Mouse (Mus musculus) ES-E14 (cell line): Measurements from ENCODE around the gene H1f0. TPM values are rescaled to one million over a fixed set of nuclear protein-coding genes. Genes with fewer than 3 reads are reported as not detected.

Source experiments
- DNase-seq: peaks from one replicate; pipeline ENCODE4 v3.0.0-alpha.2; 2013; ENCODE audit warnings: low read depth, low spot score
- H3K27ac ChIP-seq: 2 replicates; pipeline ENCODE4 v1.5.1; 2012; ENCODE audit warnings: low read depth, mild to moderate bottlenecking, low read length, moderate library complexity, mixed read lengths; ENCODE audit not compliant: poor library complexity, insufficient read depth, severe bottlenecking
- H3K36me3 ChIP-seq: 2 replicates; pipeline ENCODE4 v1.6.1; 2012; ENCODE audit warnings: mild to moderate bottlenecking, low read length, moderate library complexity, mixed read lengths; ENCODE audit not compliant: control insufficient read depth, poor library complexity, insufficient read depth, severe bottlenecking
- H3K4me1 ChIP-seq, 2 experiments: fragments of 150-350 bp in 1 of 2; sonication (generic) in 1 of 2; 2 replicates each; pipeline ENCODE4 v1.6.1; 2012; ENCODE audit warnings: low read length in 2 of 2, mild to moderate bottlenecking in 1 of 2, mixed read lengths in 1 of 2; ENCODE audit not compliant: control insufficient read depth in 2 of 2, insufficient read depth in 2 of 2, poor library complexity in 1 of 2
- H3K4me3 ChIP-seq, 2 experiments: fragments of 150-350 bp in 1 of 2; sonication (generic) in 1 of 2; 2 replicates each; pipeline ENCODE4 v1.5.1; 2012; ENCODE audit warnings: low read length in 2 of 2, low read depth in 1 of 2, mild to moderate bottlenecking in 1 of 2, mixed read lengths in 1 of 2; ENCODE audit not compliant: insufficient read depth in 1 of 2, poor library complexity in 1 of 2, severe bottlenecking in 1 of 2
- H3K9ac ChIP-seq: 2 replicates; pipeline ENCODE4 v1.6.1; 2012; ENCODE audit warnings: low read depth, mild to moderate bottlenecking, low read length, mixed read lengths; ENCODE audit not compliant: poor library complexity, insufficient read depth, severe bottlenecking
- H3K9me3 ChIP-seq: fragments of 150-350 bp; sonication (generic); 2 replicates; pipeline ENCODE4 v1.6.1; 2012; ENCODE audit warnings: low read depth, mild to moderate bottlenecking, low read length; ENCODE audit not compliant: control insufficient read depth, insufficient read depth
- CHD2 ChIP-seq: IDR thresholded peaks from 2 replicates; pipeline ENCODE4 v1.6.1; 2014; ENCODE audit warnings: mild to moderate bottlenecking, low read depth, low read length, inconsistent platforms
- HCFC1 ChIP-seq: IDR thresholded peaks from 2 replicates; pipeline ENCODE4 v1.6.1; 2012; ENCODE audit warnings: low read length, inconsistent platforms, borderline replicate concordance; ENCODE audit not compliant: insufficient read depth
- MAFK ChIP-seq: IDR thresholded peaks from 2 replicates; pipeline ENCODE4 v1.6.1; 2014; ENCODE audit warnings: mild to moderate bottlenecking, low read depth, low read length, inconsistent platforms; ENCODE audit not compliant: insufficient read depth
- ZC3H11A ChIP-seq: IDR thresholded peaks from 2 replicates; pipeline ENCODE4 v1.6.1; 2012; ENCODE audit warnings: low read depth, mild to moderate bottlenecking, inconsistent platforms, low read length, borderline replicate concordance
- ZNF384 ChIP-seq: IDR thresholded peaks from 2 replicates; pipeline ENCODE4 v1.6.1; 2012; ENCODE audit warnings: low read depth, low read length, inconsistent platforms
- in situ Hi-C, 2 experiments: fragments of 600-800 bp; cut with MboI; formaldehyde crosslinking; loops; one replicate each; pipeline ENCODE4 v1.15.1; 2025; ENCODE audit warnings: low sequenced_read_pairs in 2 of 2, inconsistent platforms in 1 of 2; ENCODE audit not compliant: unreplicated experiment in 2 of 2
- total RNA-seq: library from RNA; depleted of rRNA; stranded (reverse); fragments of 300-350 nt; gene quantifications from 2 replicates; pipeline ENCODE4 v1.2.3, GENCODE M21; 2012

H1f0 gene
- total RNA-seq, 1 experiment, result 41.0 TPM

DNA sequence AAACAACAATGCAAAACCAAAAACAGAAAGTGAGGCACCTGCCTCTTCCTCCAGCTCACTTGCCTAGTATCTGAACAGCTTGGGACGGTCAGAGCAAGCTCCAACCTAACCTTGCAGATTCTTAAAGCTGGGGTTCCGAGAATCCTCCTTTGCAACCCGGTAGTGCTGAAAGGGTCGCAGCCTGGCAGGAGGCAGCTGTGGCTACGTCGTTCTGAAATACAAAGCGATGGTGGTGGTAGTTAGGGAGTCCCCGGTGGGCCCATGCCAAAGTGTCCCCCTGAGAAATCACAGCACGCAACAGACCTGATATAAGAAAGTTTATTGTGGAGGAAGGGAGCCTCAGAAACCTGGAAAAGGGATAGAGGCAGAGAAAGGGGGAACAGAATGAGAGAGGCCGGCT is 10.1 kb downstream of the H1f0 start:
- in situ Hi-C loops, result no loop called here
- Histone ChIP-seq H3K9me3 (no peaks in the 10 kb centered on the region), H3K27ac (no peak overlapping the region), H3K9ac (no peak overlapping the region), H3K4me3 (no peak overlapping the region), H3K36me3 (peaks cover 22% of the 10 kb centered on the region), H3K4me1 (peaks cover 2 to 19% of the 10 kb centered on the region in 2 experiments; a peak in 2 of 4 replicates)
- TF ChIP-seq CHD2, result no peak
- no peak for TF ChIP-seq ZNF384
- no peak for TF ChIP-seq HCFC1
- no peak for TF ChIP-seq MAFK
- no peak for TF ChIP-seq ZC3H11A
- no peak for DNase-seq

DNA sequence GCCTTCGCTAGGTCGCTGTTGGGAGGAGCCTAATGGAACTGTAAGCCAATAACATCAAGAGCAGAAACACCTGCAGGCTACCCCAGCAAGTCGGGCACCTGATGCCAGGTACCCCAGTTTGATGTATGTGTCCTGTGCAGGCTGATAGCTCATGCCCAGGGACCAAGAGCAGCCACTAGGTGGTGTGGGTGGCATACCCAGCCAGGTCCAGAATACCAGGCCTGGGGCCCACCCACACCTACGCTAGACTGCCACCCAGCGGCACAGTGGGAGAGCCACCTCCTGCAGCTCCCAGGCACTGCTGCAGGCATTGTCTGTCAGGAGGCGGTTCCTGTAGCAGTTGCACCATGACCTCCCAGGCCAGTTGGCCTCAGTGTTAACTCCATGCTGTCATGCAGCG is 10.6 kb downstream of the H1f0 start:
- Histone ChIP-seq H3K9ac (no peak overlapping the region), H3K27ac (no peak overlapping the region), H3K4me3 (no peak overlapping the region)

DNA sequence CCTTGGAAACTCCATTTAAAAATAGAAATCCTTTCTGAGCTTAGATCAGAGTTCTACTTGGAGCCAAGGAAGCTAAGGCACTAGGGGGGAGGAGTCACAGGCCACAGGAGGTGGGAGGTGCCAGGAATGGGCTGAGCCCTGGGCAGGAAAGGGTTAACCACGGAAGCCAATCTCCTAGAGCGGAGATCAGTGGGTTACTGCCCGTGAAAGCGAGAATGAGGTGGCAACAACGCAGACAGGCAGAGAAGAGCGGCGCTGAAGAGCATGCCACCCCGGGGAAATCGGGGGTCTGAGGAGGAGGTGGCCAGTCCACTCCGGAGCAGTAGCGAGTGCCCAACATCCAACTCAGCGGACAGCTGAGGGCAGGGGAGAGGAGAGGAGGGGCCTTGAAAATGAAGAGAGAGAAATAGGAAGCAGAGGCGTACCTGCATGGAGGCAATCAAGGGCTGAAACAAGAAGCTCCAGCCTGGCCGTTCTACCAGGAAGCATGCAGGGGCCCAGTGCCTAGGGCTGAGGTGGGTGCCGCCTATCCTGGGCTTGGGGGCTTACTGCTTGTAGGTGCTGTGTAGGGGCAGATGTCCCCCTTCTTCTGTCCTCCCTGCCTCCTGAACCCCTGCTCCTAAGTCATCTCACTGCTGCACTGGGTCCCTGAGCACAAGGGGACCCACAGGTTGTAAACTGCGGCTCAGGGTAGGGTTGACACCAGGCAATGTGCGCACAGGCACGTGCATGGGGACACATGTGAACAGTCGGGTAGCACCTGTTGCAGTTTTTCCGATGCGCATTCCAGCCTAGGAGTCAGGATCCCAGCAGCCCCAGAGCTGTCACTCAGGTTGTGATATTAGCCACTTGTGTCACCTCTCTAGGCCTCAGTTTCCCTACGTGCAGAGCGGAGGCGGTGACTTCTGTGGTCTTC is 12.5 kb downstream of the H1f0 start:
- in situ Hi-C loops, result no loop called here
- Histone ChIP-seq H3K4me1 (peaks cover 2 to 21% of the 10 kb centered on the region in 2 experiments; a peak in 2 of 4 replicates), H3K4me3 (peak overlapping the region in 1 of 2 experiments; percentile 14; a peak in 1 of 4 replicates), H3K36me3 (peaks cover 12% of the 10 kb centered on the region; the same call in 1 of the 2 replicates), H3K27ac (no peak overlapping the region), H3K9ac (no peak overlapping the region), H3K9me3 (no peaks in the 10 kb centered on the region)
- DNase-seq, result no peak
- no peak for TF ChIP-seq MAFK
- no peak for TF ChIP-seq ZNF384
- TF ChIP-seq CHD2, result no peak
- TF ChIP-seq ZC3H11A, result no peak
- no peak for TF ChIP-seq HCFC1

More for the DNA sequence above, 10.6 kb downstream of the H1f0 start:
- Histone ChIP-seq H3K4me1 (peaks cover 2 to 19% of the 10 kb centered on the region in 2 experiments; a peak in 2 of 4 replicates), H3K9me3 (no peaks in the 10 kb centered on the region), H3K36me3 (peaks cover 21% of the 10 kb centered on the region)
- DNase-seq, result no peak
- in situ Hi-C loops, result no loop called here
- TF ChIP-seq CHD2 (no peak), HCFC1 (no peak), ZNF384 (no peak), ZC3H11A (no peak), MAFK (no peak)

DNA sequence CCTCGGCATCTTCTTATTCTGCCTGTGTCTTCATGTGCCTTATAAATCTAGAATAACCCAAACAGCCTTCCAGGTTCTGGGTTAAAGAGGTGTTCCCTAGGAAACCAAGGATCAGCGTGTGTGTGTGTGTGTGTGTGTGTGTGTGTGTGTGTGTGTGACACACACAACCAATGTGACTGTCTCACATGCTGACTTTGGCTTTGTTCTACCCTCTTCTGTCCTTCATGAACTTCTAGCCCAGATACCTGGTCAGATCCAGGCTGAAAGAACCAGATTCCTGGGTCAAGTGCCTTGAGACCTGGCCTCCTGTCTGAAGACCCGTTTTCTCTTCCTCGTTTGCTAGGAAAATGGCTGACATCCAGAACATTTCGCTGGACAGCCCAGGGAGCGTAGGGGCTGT is 13.3 kb downstream of the H1f0 start, which contains the start of gene Galr3:
TSS of gene Galr3 (plus strand) at position 301 of the 400 bp plus-strand sequence.
- Histone ChIP-seq H3K9ac (peak within 1 kb of the TSS; percentile 75), H3K27ac (no peak within 1 kb of the TSS), H3K9me3 (no peaks in the 10 kb centered on the region), H3K4me1 (peaks cover 2 to 21% of the 10 kb centered on the region in 2 experiments; a peak in 2 of 4 replicates), H3K36me3 (peaks cover 6% of the 10 kb centered on the region; the same call in 1 of the 2 replicates), H3K4me3 (peak within 1 kb of the TSS; percentile 80 to 87)
- TF ChIP-seq MAFK, result no peak
- no peak for TF ChIP-seq HCFC1
- no peak for TF ChIP-seq CHD2
- no peak for TF ChIP-seq ZC3H11A
- TF ChIP-seq ZNF384, result no peak
- DNase-seq, result no peak
- in situ Hi-C loops, result no loop called here
